Mouse (Mus musculus) liver, adult 2 months (tissue): ENCODE data around the gene Amd1.

Experiments used
- CTCF ChIP-seq: fragments of 200-500 bp; IDR thresholded peaks from 2 replicates; pipeline ENCODE4 v1.5.1; 2011; ENCODE audit warnings: low read depth, low read length, control low read depth
- POLR2A ChIP-seq: fragments of 200-500 bp; IDR thresholded peaks from 2 replicates; pipeline ENCODE4 v1.6.1; 2011; ENCODE audit warnings: low read length, control low read depth; ENCODE audit not compliant: insufficient read depth; ENCODE audit errors: extremely low read depth

GRCm38 (mm10) chr10:40351156-40351555 is 49.2 kb upstream of the Amd1 start:
- no peak for TF ChIP-seq CTCF
- no peak for TF ChIP-seq POLR2A
